Mouse (Mus musculus): Measurements from ENCODE around the gene Rpl7a.

Rpl7a gene

GRCm38 (mm10) chr2:26956811-26957487 lies 46.4 kb downstream of the Rpl7a start:
- no peak for DNase-seq

- no peak for DNase-seq
Observed at GRCm38 (mm10) chr2:26957488-26957859, 46.9 kb downstream of the Rpl7a start.

DNA sequence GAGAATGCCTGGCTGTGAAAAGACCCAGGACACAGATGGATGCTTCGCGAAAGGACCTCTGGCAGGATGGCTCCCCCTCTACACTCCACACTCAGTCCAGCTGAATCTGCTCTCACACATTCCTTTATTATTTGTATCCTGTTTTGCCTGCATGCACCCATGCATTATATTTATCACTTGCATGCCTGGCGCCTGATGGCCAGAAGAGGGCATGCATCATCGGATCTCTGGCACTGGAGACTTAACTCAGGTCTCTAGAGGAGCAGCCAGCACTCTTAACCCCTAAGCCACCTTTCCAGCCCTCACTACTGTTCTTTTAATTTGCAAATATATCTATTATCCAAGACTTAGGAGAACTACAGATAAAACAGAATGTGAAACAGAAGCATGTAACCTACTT lies 50.2 kb downstream of the Rpl7a start:
- no peak for DNase-seq

Measured in cerebellum, postnatal 36 days (tissue).